Mouse (Mus musculus): ENCODE measurements around the gene Xrn2. TPM values are rescaled to one million over a fixed set of nuclear protein-coding genes. Genes with fewer than 3 reads are reported as not detected.
"Not testable (repeated sequence)": the region's sequence is repeated elsewhere in the genome, so short reads cannot be mapped to it uniquely, and the experiment has no call there.

Xrn2 gene
- polyA plus RNA-seq, 1 experiment, result 30.0 TPM

DNA sequence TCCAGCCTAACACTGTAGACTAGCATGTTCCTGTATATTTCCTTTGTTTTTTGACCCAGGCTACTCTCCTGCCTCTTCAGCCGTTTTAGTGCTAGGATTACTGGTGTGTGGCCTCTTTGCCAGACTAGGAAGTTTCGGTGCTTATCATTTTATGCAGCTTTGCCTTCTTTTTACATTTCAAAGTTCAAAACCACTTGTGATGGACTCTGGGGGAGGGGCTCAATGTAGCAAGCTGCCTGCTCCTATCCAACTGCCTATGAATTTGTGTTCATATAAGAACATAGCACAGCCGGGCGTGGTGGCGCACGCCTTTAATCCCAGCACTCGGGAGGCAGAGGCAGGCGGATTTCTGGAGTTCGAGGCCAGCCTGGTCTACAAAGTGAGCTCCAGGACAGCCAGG lies 1.8 kb upstream of the Xrn2 start:
- no peak overlapping the region for H3K4me3 ChIP-seq (replicated peaks; ENCODE audit: extremely low read depth, low read depth, low read length)
- H3K4me1 ChIP-seq (ENCODE audit: control insufficient read depth, insufficient read depth, low read length), result peaks cover 8% of the 10 kb centered on the region
- WGBS, result 93% methylated on average over 9 of the region's 9 CpGs
- DNase-seq, result no peak
- TF ChIP-seq CTCF (IDR thresholded peaks at IDR 0.05; ENCODE audit: insufficient read depth, low read length), result no peak
- no peak for TF ChIP-seq POLR2A (IDR thresholded peaks at IDR 0.05; ENCODE audit: borderline replicate concordance, extremely low read depth, low read depth, low read length)

DNA sequence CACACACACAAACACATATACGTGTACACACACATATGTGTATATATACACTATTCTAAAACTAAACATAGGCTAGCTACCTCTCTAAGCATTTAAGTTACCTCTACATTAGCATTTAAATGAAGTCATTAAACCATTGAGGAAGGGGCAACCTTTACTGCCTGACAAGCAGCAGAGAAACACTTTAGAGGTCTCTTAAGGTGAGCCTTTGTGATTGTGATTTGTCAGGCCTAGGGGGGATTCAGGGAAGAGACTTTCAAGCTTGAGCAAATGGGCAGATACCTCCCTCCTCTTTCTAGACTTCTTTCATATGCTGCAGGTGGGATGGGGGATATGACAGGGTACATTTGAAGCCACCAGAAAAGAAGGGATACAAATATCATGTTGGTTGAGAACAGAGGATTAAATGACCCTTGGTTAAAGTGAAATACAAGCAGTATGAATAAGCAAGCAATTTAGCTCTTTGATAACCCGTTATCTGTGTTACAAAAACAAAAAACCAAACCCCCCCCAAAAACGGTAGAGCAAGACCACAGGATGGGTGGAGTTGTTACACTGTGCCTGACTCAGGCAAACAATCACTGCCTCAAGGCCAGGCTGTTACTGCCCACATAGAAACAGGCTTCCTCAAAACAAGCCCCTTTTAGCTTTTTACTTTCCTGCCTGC lies 1.2 kb upstream of the Xrn2 start:
- WGBS, result 45% methylated on average over 3 of the region's 3 CpGs
- TF ChIP-seq POLR2A (IDR thresholded peaks at IDR 0.05; ENCODE audit: borderline replicate concordance, extremely low read depth, low read depth, low read length), result no peak
- no peak for TF ChIP-seq CTCF (IDR thresholded peaks at IDR 0.05; ENCODE audit: insufficient read depth, low read length)
- Histone ChIP-seq H3K4me1 (ENCODE audit: control insufficient read depth, insufficient read depth, low read length) (peaks cover 8% of the 10 kb centered on the region), H3K4me3 (replicated peaks; ENCODE audit: extremely low read depth, low read depth, low read length) (no peak overlapping the region)
- no peak for DNase-seq

DNA sequence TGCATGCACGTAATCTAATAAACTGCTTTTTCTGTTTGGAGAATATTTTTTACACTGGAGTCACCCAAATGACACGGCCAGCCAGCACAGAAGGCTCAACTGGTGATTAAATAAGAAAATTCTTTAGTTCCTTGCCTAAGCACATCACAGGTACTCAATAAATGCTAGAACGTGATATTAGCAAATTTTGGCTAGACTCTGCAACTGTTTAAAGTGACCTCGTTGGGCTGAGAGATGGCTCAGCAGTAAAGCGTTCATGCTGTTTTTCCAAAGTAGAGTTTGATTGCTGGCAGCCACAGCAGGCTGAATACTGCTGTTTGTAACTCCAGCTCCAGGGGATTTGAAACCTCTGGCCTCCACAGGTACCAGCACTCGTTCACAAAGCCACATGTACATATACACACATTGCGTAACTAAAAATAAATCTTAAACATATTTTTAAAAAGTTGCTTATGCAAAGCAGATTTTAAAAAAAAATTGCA lies 614 bp upstream of the Xrn2 start:
- H3K4me1 ChIP-seq (ENCODE audit: control insufficient read depth, insufficient read depth, low read length), result peaks cover 8% of the 10 kb centered on the region
- no peak for TF ChIP-seq POLR2A (IDR thresholded peaks at IDR 0.05; ENCODE audit: borderline replicate concordance, extremely low read depth, low read depth, low read length)
- TF ChIP-seq CTCF (IDR thresholded peaks at IDR 0.05; ENCODE audit: insufficient read depth, low read length), result no peak
- no peak for DNase-seq
- peak overlapping the region; percentile 32 for H3K4me3 ChIP-seq (replicated peaks; ENCODE audit: extremely low read depth, low read depth, low read length)
- 11% methylated on average over 7 of the region's 7 CpGs for WGBS

DNA sequence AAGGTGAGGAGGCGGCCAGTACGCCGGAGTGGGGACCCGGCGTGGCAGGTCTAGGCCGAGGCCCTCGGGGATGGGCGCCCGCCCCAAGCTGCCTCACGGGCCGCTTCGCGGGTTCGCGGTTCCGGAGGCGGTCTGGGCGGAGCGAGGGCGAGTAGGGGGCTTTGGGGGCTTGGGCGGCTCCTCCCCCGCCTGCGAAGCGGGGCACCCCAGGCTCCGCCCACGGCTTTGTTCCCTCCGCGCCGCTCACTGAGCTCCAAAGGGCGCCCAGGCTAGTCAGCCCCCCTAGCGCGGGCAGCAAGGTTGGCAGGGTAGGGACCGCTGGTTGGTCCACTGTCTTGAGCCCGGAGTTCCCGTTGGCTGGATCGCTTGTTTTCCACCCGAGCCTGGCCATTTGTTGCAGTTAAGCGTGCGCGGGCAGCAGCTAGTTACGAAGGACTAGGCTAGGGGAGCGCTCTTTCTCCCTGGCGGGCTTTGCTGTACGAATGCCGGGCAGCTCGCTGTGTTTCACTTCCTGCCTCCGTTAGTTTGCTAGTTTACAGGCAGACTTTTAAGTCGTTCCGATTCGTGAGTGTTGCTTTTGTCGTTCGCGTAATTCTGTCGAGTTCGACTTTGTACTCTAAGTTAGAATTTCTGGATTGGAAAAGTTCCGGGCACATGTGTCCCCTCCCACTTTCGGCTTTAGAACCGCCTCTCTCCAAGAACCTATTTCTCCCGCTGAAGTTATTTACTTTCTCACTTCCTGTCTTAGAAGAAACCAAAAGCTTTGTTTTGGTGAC lies 586 bp downstream of the Xrn2 start:
- WGBS, result 0% methylated on average over 59 of the region's 59 CpGs
- Histone ChIP-seq H3K4me1 (ENCODE audit: control insufficient read depth, insufficient read depth, low read length) (peaks cover 8% of the 10 kb centered on the region), H3K4me3 (replicated peaks; ENCODE audit: extremely low read depth, low read depth, low read length) (peak overlapping the region; percentile 99)
- no peak for TF ChIP-seq CTCF (IDR thresholded peaks at IDR 0.05; ENCODE audit: insufficient read depth, low read length)
- TF ChIP-seq POLR2A (IDR thresholded peaks at IDR 0.05; ENCODE audit: borderline replicate concordance, extremely low read depth, low read depth, low read length), result no peak
- DNase-seq, result peak; percentile 73

DNA sequence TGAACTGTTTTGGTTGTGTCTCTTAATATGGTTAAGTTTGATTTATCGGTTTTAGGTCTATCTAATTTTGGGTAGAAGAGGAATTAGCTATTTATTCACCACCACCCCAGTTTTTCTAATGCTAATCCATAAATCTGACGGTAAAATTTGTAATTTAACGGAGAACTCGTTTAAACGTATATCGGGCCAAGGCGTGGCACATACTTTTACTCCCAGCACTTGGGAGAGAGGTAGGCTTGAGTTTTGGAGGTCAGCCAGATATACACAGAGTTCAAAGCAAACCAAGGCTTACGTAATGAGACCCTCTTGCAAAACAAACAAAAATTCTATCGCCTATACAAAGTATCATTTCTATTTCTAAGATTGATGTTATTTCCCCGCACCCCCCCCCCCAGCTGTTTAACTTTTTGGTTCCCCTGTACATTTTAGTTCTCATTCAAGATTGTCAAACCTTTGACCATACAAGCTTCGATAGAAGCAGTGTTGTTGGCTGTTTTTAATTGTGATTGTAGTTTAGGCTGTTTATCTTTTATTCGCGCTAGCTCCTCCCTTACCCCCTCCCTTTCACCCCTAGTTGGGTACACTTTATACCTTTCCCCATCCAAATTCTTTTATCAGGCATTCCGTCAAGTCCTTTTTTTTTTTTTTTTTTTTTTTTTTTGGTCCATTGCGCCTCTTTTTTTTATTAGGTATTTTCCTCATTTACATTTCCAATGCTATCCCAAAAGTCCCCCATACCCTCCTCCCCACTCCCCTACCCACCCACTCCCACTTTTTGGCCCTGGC lies 1.5 kb downstream of the Xrn2 start:
- no peak for DNase-seq
- peak overlapping the region; percentile 99 for H3K4me3 ChIP-seq (replicated peaks; ENCODE audit: extremely low read depth, low read depth, low read length)
- TF ChIP-seq CTCF (IDR thresholded peaks at IDR 0.05; ENCODE audit: insufficient read depth, low read length) (no peak), POLR2A (IDR thresholded peaks at IDR 0.05; ENCODE audit: borderline replicate concordance, extremely low read depth, low read depth, low read length) (no peak)
- 10% methylated on average over 15 of the region's 15 CpGs for WGBS
- peaks cover 8% of the 10 kb centered on the region for H3K4me1 ChIP-seq (ENCODE audit: control insufficient read depth, insufficient read depth, low read length)

DNA sequence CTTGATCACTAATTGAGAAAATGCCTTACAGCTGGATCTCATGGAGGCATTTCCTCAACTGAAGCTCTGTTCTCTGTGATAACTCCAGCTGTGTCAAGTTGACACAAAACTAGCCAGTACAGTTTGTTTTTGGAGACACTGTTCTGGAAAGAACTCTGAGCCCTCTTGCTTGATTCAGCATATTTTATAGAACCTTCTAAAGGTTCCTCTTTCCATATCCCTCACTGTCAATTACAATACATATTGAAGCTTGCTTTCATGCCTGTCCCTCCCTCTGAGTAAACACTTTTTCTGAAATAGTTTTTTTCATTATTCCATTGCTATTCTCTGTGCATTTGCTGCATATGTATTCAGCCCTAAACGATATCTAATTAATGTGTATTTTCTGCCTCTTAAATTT lies 9.2 kb downstream of the Xrn2 start:
- DNase-seq; H3K4me3 ChIP-seq (replicated peaks; ENCODE audit: extremely low read depth, low read depth, low read length); H3K4me1 ChIP-seq (ENCODE audit: control insufficient read depth, insufficient read depth, low read length): not testable (repeated sequence)
- 89% methylated on average over 1 of the region's 1 CpGs for WGBS

DNA sequence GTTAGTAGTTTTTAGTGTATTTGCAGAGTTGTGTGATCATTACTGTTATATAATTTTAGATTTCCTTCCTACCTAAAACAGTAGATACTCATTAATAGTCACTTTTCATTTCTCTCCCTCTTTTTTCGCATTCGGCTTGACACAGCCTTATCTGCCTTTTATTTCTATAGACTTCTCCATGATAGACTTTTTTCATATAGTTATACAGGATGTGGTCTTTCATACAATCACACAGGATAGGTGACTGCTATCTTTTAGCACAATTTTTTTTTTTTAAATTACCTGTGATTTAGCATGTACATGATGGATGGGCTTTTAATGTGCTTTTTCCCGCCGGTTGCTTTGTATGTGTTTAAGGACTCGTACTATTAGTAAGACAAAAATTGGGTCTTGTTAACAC lies 10.3 kb downstream of the Xrn2 start:
- TF ChIP-seq CTCF (IDR thresholded peaks at IDR 0.05; ENCODE audit: insufficient read depth, low read length) (no peak), POLR2A (IDR thresholded peaks at IDR 0.05; ENCODE audit: borderline replicate concordance, extremely low read depth, low read depth, low read length) (no peak)
- no peak for DNase-seq
- peaks cover 3% of the 10 kb centered on the region; the same call in 1 of the 2 replicates for H3K4me1 ChIP-seq (ENCODE audit: control insufficient read depth, insufficient read depth, low read length)
- H3K4me3 ChIP-seq (replicated peaks; ENCODE audit: extremely low read depth, low read depth, low read length), result no peak overlapping the region
- 91% methylated on average over 5 of the region's 5 CpGs for WGBS

DNA sequence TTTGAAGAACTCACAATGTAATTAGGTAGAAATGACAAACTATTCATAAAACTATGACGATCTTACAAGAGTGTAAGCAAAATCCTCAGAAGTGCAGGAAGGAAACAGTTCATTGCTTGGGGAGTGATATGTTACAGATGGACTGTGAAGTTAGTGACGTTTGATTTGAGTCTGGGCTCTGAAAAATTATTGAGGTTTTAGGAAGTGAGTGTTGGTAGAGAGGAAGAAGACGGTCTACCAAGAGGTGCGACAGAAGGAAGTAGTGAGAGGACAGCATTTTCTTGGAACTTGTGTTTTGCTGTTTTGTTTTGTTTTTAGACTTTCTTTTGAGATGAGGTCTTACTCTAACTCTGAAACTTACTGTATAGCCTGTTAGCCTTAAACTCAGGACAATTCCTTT lies 10.8 kb downstream of the Xrn2 start:
- H3K4me1 ChIP-seq (ENCODE audit: control insufficient read depth, insufficient read depth, low read length), result peaks cover 3% of the 10 kb centered on the region; the same call in 1 of the 2 replicates
- no peak for DNase-seq
- TF ChIP-seq CTCF (IDR thresholded peaks at IDR 0.05; ENCODE audit: insufficient read depth, low read length), result no peak
- no peak for TF ChIP-seq POLR2A (IDR thresholded peaks at IDR 0.05; ENCODE audit: borderline replicate concordance, extremely low read depth, low read depth, low read length)
- H3K4me3 ChIP-seq (replicated peaks; ENCODE audit: extremely low read depth, low read depth, low read length), result no peak overlapping the region
- WGBS, result 37% methylated on average over 4 of the region's 4 CpGs

DNA sequence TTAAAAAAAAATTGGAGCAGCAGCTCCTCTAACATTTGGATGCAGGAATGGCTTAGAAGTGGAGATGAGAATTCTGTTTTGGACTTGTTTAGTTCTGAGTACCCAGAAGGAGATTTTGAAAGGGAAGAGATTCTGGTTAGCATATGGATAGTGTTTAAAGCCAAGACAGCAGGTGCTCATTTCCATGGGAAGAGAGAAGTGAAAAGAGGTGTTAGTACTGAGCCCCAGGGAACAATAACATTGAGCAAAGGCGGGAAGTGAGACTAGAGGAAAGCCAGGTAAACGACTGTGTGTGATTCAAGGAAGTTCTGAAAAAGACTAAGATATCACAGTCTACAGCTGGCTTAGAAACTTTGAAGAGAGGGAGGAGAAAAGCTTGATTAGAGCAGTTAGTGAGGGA lies 20.3 kb downstream of the Xrn2 start:
- H3K4me1 ChIP-seq (ENCODE audit: control insufficient read depth, insufficient read depth, low read length), result no peaks in the 10 kb centered on the region
- DNase-seq, result no peak
- TF ChIP-seq CTCF (IDR thresholded peaks at IDR 0.05; ENCODE audit: insufficient read depth, low read length), result no peak
- no peak for TF ChIP-seq POLR2A (IDR thresholded peaks at IDR 0.05; ENCODE audit: borderline replicate concordance, extremely low read depth, low read depth, low read length)
- H3K4me3 ChIP-seq (replicated peaks; ENCODE audit: extremely low read depth, low read depth, low read length), result no peak overlapping the region
- 62% methylated on average over 2 of the region's 2 CpGs for WGBS
